Mouse (Mus musculus) spleen, embryonic (tissue): Measurements from ENCODE around the gene Dnajb2.

Experiments
- CTCF ChIA-PET: fragments of 350-600 bp; sonication (Branson Sonifier 250); formaldehyde crosslinking; loops from one replicate; lab custom pipeline; 2022; lab: Charles Lee

Gene Dnajb2

GRCm38 (mm10) chr1:75236117-75237050, at the start of gene Dnajb2:
Dnajb2 (plus strand) TSS chr1:75236406.
- CTCF ChIA-PET, result interaction anchor here (0.6 to 1.9 kb wide), 7 partner anchors 13 to 535 kb away, joined by 3 to 25 read pairs (median 5); partner anchors contain the start of gene Zfand2b

GRCm38 (mm10) chr1:75187126-75187525, 49.1 kb upstream of the Dnajb2 start:
- CTCF ChIA-PET, result no interaction called here

GRCm38 (mm10) chr1:75187914-75188483, 48.2 kb upstream of the Dnajb2 start:
- CTCF ChIA-PET, result no interaction called here

DNA sequence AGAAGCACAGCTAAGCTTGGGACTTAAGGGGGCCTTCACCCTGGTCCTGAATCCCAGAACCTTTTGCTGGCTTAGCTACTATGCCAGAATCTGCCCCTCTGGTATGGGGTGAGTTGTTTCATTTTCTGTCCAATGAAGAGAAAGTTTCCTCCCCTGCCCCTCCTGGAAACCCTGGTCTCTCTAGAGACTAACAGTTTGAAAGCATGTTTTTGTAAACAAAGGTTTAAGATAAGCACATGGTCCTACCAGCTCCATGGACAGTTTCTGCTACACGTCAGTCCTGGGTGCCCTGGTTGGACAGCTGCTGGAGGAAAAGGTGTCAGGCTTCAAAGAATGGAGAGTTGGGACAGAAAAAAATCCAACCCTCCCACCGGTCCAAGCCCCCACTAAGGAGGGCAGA, 45.6 kb upstream of the Dnajb2 start:
- CTCF ChIA-PET, result interaction anchor here (0.5 kb wide), 1 partner anchor 345 kb away, joined by 3 read pairs; no protein-coding TSS in a partner anchor

- CTCF ChIA-PET, result interaction anchor here (0.5 kb wide), 1 partner anchor 10 kb away, joined by 3 read pairs; no protein-coding TSS in a partner anchor
These were observed 45.0 kb upstream of the Dnajb2 start for GRCm38 (mm10) chr1:75191258-75191621.

DNA sequence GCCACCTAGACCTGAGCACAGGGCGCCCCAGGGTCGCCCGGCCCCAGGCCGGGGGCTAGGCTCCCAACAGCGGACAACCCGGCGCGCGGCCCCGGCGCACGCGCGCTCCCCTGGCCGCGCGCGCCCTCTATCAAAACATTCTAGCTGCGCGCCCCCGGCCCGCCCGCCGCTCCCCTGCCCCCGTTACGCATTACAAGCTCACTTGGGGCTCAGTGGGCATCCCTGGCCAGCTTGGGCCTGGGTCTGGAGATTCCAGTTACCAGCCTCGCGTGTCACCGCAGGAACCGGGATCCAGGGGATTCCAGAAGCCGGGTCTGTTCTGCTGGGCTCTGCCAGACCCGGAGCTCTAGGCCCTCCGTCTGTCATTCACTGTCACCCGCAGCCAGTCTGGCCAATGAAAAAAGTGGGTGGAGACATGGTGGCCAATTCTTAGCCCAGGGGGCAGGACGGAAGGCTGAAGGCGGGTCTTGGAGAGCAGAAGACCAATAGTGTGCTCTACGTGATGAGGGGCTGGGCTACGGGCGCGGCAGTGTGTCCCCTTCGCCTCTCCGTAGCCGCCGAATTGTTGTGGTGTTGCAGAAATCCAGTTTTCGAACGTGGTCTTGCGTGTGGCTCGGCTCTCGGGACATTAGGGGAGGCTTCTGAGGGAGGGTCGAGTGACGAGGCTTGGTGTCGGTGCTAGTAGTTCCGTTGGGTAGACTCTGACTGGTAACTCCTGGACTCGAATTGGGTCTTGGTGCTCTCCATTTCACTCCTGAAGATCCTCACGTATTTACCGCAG, 44.4 kb upstream of the Dnajb2 start, which contains the start of the genes Ankzf1 and Atg9a:
Gene Ankzf1 (plus strand): TSS at position 530 of the 781 bp plus-strand sequence.
Gene Atg9a (minus strand): TSS at position 575 of the 781 bp plus-strand sequence.
- CTCF ChIA-PET, result interaction anchor here (0.5 kb wide), 1 partner anchor 11 kb away, joined by 3 read pairs; no protein-coding TSS in a partner anchor

- CTCF ChIA-PET, result no interaction called here
These were observed 43.8 kb upstream of the Dnajb2 start for GRCm38 (mm10) chr1:75192452-75192851.

DNA sequence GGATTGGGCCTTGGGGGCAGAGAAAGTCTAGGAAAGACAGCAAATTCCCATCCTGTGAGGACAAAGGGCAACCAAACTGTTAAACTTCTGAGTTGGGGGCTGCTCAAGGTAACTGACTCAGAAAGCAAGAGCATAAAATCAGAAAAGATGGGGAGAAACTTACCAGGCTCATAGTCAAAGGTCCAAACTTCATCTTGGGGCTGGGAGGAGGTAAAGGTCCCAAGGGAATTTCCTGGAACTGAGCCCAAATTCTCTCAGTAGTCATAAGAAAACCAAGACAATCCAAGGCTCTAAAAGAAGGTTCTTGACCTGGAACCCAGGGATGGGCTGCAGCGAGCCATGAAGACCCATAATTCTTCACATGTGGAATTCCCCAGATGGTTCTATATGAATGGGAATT, 35.0 kb upstream of the Dnajb2 start:
- CTCF ChIA-PET, result no interaction called here

- CTCF ChIA-PET, result no interaction called here
These were observed 27.1 kb upstream of the Dnajb2 start for GRCm38 (mm10) chr1:75208967-75209678.

GRCm38 (mm10) chr1:75210136-75211087, 25.8 kb upstream of the Dnajb2 start, which contains the start of the genes Glb1l and Stk16:
Glb1l (minus strand) TSS chr1:75210813.
Stk16 (plus strand) TSS chr1:75210838.
- CTCF ChIA-PET, result no interaction called here

GRCm38 (mm10) chr1:75211141-75211708, 25.0 kb upstream of the Dnajb2 start:
- CTCF ChIA-PET, result interaction anchor here (1.2 kb wide), 1 partner anchor 10 kb away, joined by 4 read pairs; no protein-coding TSS in a partner anchor

DNA sequence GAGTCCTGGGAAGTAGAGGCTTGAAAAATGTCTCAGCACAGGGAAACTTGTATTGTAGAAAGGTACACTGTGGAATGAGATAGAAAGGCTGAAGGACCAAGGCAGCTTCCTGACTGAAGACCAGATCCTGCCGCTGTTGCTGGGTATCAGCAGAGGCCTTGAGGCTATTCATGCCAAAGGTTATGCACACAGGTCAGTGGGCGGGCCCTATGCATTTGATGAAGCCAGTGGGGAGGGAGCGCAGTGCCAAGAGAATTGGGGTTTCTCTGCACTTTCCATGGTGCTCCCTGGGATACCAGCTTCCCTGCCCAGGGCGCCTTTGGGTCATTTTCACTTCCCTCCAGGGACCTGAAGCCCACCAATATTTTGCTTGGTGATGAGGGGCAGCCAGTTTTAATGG, 23.7 kb upstream of the Dnajb2 start:
- CTCF ChIA-PET, result interaction anchor here (1.2 kb wide), 1 partner anchor 8 kb away, joined by 4 read pairs; no protein-coding TSS in a partner anchor

DNA sequence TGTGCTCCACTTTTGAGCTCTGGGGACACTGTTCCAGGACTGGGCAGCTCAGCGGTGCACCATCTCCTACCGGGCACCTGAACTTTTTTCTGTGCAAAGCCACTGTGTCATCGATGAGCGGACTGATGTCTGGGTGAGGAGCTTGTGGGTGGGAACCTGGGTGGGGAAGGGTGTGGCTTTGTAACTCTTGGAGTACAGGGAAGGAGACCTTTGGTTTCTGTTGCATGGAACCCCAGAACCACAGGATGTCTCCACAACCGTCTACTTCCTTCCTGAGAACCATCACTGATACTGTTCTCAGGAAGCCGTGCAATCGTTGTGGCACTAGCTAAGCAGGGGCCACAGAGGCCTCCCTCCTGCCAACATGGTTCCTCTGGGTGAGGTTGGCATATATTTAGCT, 23.1 kb upstream of the Dnajb2 start:
- CTCF ChIA-PET, result no interaction called here

GRCm38 (mm10) chr1:75214442-75214841, 21.8 kb upstream of the Dnajb2 start:
- CTCF ChIA-PET, result interaction anchor here (0.6 kb wide), 1 partner anchor 49 kb away, joined by 3 read pairs; no protein-coding TSS in a partner anchor

DNA sequence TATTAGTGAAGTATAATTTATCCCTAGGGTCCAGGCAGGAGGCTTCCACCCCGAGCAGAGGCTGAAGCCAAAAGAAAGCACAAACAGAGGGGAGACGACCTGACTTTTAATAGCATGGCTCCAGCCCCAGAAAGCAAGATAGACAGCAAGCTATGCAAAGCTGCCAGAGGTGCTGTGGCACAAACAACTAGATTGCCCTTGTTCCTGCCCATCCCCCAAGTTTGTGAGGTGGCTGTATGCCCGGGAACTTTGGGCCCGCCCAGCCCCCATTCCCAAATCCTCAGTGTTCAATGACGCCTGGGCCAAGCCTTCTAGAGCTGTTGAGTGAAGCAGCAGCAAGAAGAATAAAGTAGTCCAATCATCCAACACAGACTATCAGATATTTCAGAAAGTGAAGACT, 21.3 kb upstream of the Dnajb2 start:
- CTCF ChIA-PET, result interaction anchor here (0.6 kb wide), 1 partner anchor 49 kb away, joined by 3 read pairs; no protein-coding TSS in a partner anchor

DNA sequence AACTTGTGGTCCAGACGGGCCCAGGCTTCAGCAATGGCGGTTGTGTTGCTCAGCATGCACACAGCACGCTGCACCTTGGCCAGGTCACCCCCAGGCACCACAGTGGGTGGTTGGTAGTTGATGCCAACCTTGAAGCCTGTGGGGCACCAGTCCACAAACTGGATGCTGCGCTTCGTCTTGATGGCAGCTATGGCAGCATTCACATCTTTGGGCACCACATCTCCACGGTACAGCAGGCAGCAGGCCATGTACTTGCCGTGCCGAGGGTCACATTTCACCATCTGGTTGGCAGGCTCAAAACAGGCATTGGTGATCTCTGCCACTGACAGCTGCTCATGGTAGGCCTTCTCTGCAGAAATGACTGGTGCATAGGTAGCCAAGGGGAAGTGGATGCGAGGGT, 20.4 kb upstream of the Dnajb2 start:
- CTCF ChIA-PET, result no interaction called here

DNA sequence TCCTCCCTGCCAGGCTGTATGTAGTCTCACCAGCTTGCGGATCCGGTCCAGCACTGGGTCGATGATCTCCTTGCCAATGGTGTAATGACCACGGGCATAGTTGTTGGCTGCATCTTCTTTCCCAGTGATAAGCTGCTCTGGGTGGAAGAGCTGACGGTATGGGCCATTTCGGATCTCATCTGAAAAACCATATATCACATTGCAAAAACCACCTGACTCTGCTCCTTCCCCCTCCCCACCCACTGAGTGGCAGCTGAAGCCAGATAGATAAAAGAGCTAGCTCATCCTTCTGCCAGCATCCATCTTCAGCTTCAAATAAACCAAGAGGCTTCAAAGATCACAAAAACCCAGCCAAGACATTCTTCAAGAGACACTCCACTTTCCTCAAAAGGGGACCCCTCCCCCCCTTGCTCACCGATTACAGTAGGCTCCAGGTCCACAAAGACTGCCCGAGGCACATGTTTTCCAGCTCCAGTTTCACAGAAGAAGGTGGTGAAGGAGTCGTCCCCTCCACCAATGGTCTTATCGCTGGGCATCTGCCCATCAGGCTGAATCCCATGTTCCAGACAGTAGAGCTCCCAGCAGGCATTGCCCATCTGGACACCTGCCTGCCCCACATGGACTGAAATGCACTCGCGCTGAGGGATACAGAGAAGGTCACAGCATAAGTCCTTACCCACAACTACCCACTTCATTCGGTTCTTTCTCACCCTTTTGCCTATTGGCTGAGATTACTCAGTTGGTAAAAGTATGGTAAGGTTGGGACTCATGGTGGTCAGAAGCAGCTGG, 19.2 kb upstream of the Dnajb2 start:
- CTCF ChIA-PET, result interaction anchor here (0.6 kb wide), 1 partner anchor 454 kb away, joined by 9 read pairs; no protein-coding TSS in a partner anchor

DNA sequence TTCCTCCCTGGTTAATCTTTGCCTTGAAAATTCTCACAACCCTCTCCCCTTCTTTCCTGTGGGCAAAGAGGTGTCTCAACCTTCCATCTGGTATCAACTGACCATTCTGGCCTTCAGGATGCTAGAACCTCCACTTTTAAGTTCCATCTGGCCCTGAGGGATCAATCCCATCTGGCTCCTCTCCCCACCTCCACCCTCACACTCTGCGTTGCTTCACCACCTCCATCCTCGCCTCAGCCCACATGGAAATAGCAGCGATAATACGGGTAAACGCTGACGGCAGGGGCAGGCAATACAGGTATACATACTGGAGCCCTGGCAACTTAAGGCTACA, 18.3 kb upstream of the Dnajb2 start:
- CTCF ChIA-PET, result interaction anchor here (1.4 kb wide), 1 partner anchor 19 kb away, joined by 5 read pairs; no protein-coding TSS in a partner anchor
